In genomic region chr10:43722164-43722563, GRCm38 (mm10) we compare ENCODE assay signal across 10 mouse cellular contexts.
DNase-seq lines count a peak whose midpoint lies in the region; ATAC-seq and TF ChIP-seq lines count a peak whose summit lies in the region.
"Had no signal": no experiment of that assay in that cellular context is flagged by ENCODE, and none has a peak within 500 bp of the region (broad histone marks: within the 10 kb centered on the region; RNA-seq: fewer than 3 reads in every experiment).

No protein-coding gene starts in this region.

- H3K9me3 ChIP-seq in heart, embryonic 12.5 days (replicated peaks), result peaks cover 3% of the 10 kb centered on the region; the same call in 1 of the 2 replicates
- no peaks in the 10 kb centered on the region for H3K9me3 ChIP-seq in hindbrain, embryonic 11.5 days (ENCODE audit: control insufficient read depth, low read length)
- no peaks in the 10 kb centered on the region for H3K9me3 ChIP-seq in midbrain, embryonic 15.5 days

- no peak for DNase-seq in heart, adult 9 months (ENCODE audit: low spot score in 2 of 2)
- DNase-seq in brain, embryonic 14.5 days (ENCODE audit: low read depth), result peak; percentile 40
- DNase-seq in hindbrain, embryonic 11.5 days (ENCODE audit: low spot score), result no peak
- no peak for DNase-seq in thymus, adult 2 months
- no peak for DNase-seq in right cerebral cortex, postnatal 14 days
- DNase-seq: layer of hippocampus, postnatal 36 days; lung, adult 2 months had no signal

- H3K4me3 ChIP-seq in heart, embryonic 12.5 days, result no peak overlapping the region
- peak overlapping the region; percentile 6; the same call in 1 of the 2 replicates for H3K4me3 ChIP-seq in hindbrain, embryonic 11.5 days (ENCODE audit: low read depth, low read length)
- no peak overlapping the region for H3K4me3 ChIP-seq in midbrain, embryonic 15.5 days
- H3K4me3 ChIP-seq in thymus, adult 2 months (ENCODE audit: control insufficient read depth, insufficient read depth, low read length), result no peak overlapping the region

- ATAC-seq in heart, embryonic 12.5 days (ENCODE audit: insufficient number of reproducible peaks, low FRiP score), result no peak
- peak; percentile 55; the same call in 1 of the 2 replicates for ATAC-seq in hindbrain, embryonic 11.5 days (ENCODE audit: low FRiP score)
- ATAC-seq in midbrain, embryonic 15.5 days (replicated peaks), result peak; percentile 57
- ATAC-seq in CD4-positive, CD25-positive, alpha-beta regulatory T cell, adult 4 months, result no peak

- TF ChIP-seq POLR2A in brain, embryonic 14.5 days (IDR thresholded peaks at IDR 0.05; ENCODE audit: borderline replicate concordance, extremely low read depth, insufficient read depth, insufficient read length, poor library complexity, severe bottlenecking), result no peak
- no peak for TF ChIP-seq POLR2A in thymus, adult 2 months (IDR thresholded peaks at IDR 0.05; ENCODE audit: control insufficient read depth, extremely low read depth, insufficient read depth, low read length, poor library complexity)

- H3K36me3 ChIP-seq in heart, embryonic 12.5 days, result no peaks in the 10 kb centered on the region
- H3K36me3 ChIP-seq in hindbrain, embryonic 11.5 days (ENCODE audit: control insufficient read depth, insufficient read depth, low read length), result no peaks in the 10 kb centered on the region
- H3K36me3 ChIP-seq in midbrain, embryonic 15.5 days (replicated peaks), result no peaks in the 10 kb centered on the region
- no peaks in the 10 kb centered on the region for H3K36me3 ChIP-seq in thymus, adult 2 months (ENCODE audit: control insufficient read depth, insufficient read depth, low read length)

- H3K9ac ChIP-seq in heart, embryonic 12.5 days, result no peak overlapping the region
- H3K9ac ChIP-seq in hindbrain, embryonic 11.5 days (ENCODE audit: low read depth, low read length), result no peak overlapping the region; the same call in 1 of the 2 replicates
- no peak overlapping the region for H3K9ac ChIP-seq in midbrain, embryonic 15.5 days

- no peak overlapping the region for H3K27ac ChIP-seq in heart, embryonic 12.5 days (ENCODE audit: poor library complexity, severe bottlenecking)
- peak overlapping the region; percentile 45; the same call in 1 of the 2 replicates for H3K27ac ChIP-seq in hindbrain, embryonic 11.5 days (ENCODE audit: low read depth, low read length)
- peak overlapping the region; percentile 67; the same call in 1 of the 2 replicates for H3K27ac ChIP-seq in midbrain, embryonic 15.5 days
- H3K27ac ChIP-seq in thymus, adult 2 months (ENCODE audit: control insufficient read depth, insufficient read depth, low read length), result no peak overlapping the region

- peaks cover 27% of the 10 kb centered on the region for H3K4me1 ChIP-seq in heart, embryonic 12.5 days (replicated peaks)
- peaks cover 4% of the 10 kb centered on the region; the same call in 1 of the 2 replicates for H3K4me1 ChIP-seq in hindbrain, embryonic 11.5 days (replicated peaks; ENCODE audit: control insufficient read depth, insufficient read depth, low read length)
- peaks cover 20% of the 10 kb centered on the region for H3K4me1 ChIP-seq in midbrain, embryonic 15.5 days
- peaks cover 14% of the 10 kb centered on the region for H3K4me1 ChIP-seq in thymus, adult 2 months (replicated peaks; ENCODE audit: control insufficient read depth, insufficient read depth, low read length)

- 3% methylated on average over 3 of the region's 3 CpGs for WGBS in heart, embryonic 12.5 days
- 0% methylated on average over 3 of the region's 3 CpGs for WGBS in hindbrain, embryonic 11.5 days
- 0% methylated on average over 3 of the region's 3 CpGs for WGBS in midbrain, embryonic 15.5 days
- WGBS in thymus, adult 2 months, result 10% methylated on average over 3 of the region's 3 CpGs

- H3K4me2 ChIP-seq in heart, embryonic 12.5 days, result peak overlapping the region; percentile 85
- H3K4me2 ChIP-seq in hindbrain, embryonic 11.5 days (replicated peaks; ENCODE audit: low read depth, low read length), result peak overlapping the region; percentile 69
- H3K4me2 ChIP-seq in midbrain, embryonic 15.5 days, result peak overlapping the region; percentile 80; the same call in 1 of the 2 replicates

- H3K27me3 ChIP-seq in heart, embryonic 12.5 days (replicated peaks), result no peaks in the 10 kb centered on the region
- H3K27me3 ChIP-seq in hindbrain, embryonic 11.5 days (ENCODE audit: control insufficient read depth, insufficient read depth, low read length), result no peaks in the 10 kb centered on the region
- H3K27me3 ChIP-seq in midbrain, embryonic 15.5 days (replicated peaks), result no peaks in the 10 kb centered on the region
- H3K27me3 ChIP-seq in thymus, adult 2 months (ENCODE audit: control insufficient read depth, insufficient read depth, low read length), result no peaks in the 10 kb centered on the region

- no peak for TF ChIP-seq CTCF in brain, embryonic 14.5 days (IDR thresholded peaks at IDR 0.05; ENCODE audit: borderline replicate concordance, extremely low read depth, insufficient read depth, insufficient read length)
- TF ChIP-seq CTCF in thymus, adult 2 months (IDR thresholded peaks at IDR 0.05; ENCODE audit: borderline replicate concordance, control insufficient read depth, extremely low read depth, insufficient read depth, low read length, poor library complexity), result no peak

Comparison
In these comparisons a context has a peak if more than half of its experiments do, and no peak if none do; other contexts are left out.
1. ATAC-seq: peak in hindbrain, embryonic 11.5 days (single experiment) and midbrain, embryonic 15.5 days (single experiment); none in heart, embryonic 12.5 days (single experiment) and CD4-positive, CD25-positive, alpha-beta regulatory T cell, adult 4 months (single experiment).
2. H3K27ac ChIP-seq: peak in hindbrain, embryonic 11.5 days (single experiment) and midbrain, embryonic 15.5 days (single experiment); none in heart, embryonic 12.5 days (single experiment) and thymus, adult 2 months (single experiment).
3. Peak in every context shown above with its lines, with median percentiles within 50 percentile points of each other: H3K4me2 ChIP-seq.